Mouse (Mus musculus) neural tube, embryonic 11.5 days (tissue): ENCODE data around the gene Gadd45b. TPM values are rescaled to one million over a fixed set of nuclear protein-coding genes. Genes with fewer than 3 reads are reported as not detected.

Experiments used
- ATAC-seq: fragments of 200-750 bp; cut with Nextera tagmentation; 2 replicates; pipeline ENCODE4 v1.8.0; 2017; ENCODE audit warnings: moderate number of reproducible peaks, mild to moderate bottlenecking, moderate TSS enrichment, moderate library complexity; ENCODE audit not compliant: insufficient read depth, low FRiP score, low TSS enrichment
- DNase-seq: peaks from one replicate; pipeline ENCODE4 v3.0.0-alpha.2; 2015; ENCODE audit warnings: low spot score
- H3K27ac ChIP-seq: fragments of 300-500 bp; sonication (generic); 2 replicates; pipeline ENCODE4 v1.5.1; 2014; ENCODE audit warnings: low read depth, mild to moderate bottlenecking, low read length
- H3K27me3 ChIP-seq: fragments of 300-500 bp; sonication (generic); 2 replicates; pipeline ENCODE4 v1.6.1; 2014; ENCODE audit warnings: mild to moderate bottlenecking, low read length, mixed read lengths; ENCODE audit not compliant: control insufficient read depth, insufficient read depth
- H3K36me3 ChIP-seq: fragments of 300-500 bp; sonication (generic); 2 replicates; pipeline ENCODE4 v1.6.1; 2014; ENCODE audit warnings: mild to moderate bottlenecking, low read length, moderate library complexity, mixed read lengths; ENCODE audit not compliant: control insufficient read depth, insufficient read depth
- H3K4me1 ChIP-seq: fragments of 300-500 bp; sonication (generic); 2 replicates; pipeline ENCODE4 v1.6.1; 2014; ENCODE audit warnings: low read length, mixed read lengths; ENCODE audit not compliant: control insufficient read depth, insufficient read depth
- H3K4me2 ChIP-seq: fragments of 300-500 bp; sonication (generic); 2 replicates; pipeline ENCODE4 v1.6.1; 2014; ENCODE audit warnings: low read depth, mild to moderate bottlenecking, moderate library complexity
- H3K4me3 ChIP-seq: fragments of 300-500 bp; sonication (generic); 2 replicates; pipeline ENCODE4 v1.5.1; 2014; ENCODE audit warnings: low read depth, low read length
- H3K9ac ChIP-seq: fragments of 300-500 bp; sonication (generic); 2 replicates; pipeline ENCODE4 v1.6.1; 2014; ENCODE audit warnings: mild to moderate bottlenecking, low read length
- H3K9me3 ChIP-seq: fragments of 300-500 bp; sonication (generic); 2 replicates; pipeline ENCODE4 v1.6.1; 2016; ENCODE audit warnings: low read length; ENCODE audit not compliant: control insufficient read depth
- WGBS: fragments of 180-500 bp; shearing (Covaris S2); extraction: QIAGEN DNeasy Blood & Tissue Kit; methylation state at CpG from one replicate; pipeline ENCODE4 v1.1.7; 2014; 5-methylcytosine and 5-hydroxymethylcytosine counted together
- polyA plus RNA-seq: library from polyadenylated mRNA; unstranded; fragments of >200 nt; fragmentation: Nextera tagmentation; extraction: Ambion mirVana; gene quantifications from 2 replicates; pipeline ENCODE4 v1.2.1, GENCODE M21; 2014

The Gadd45b gene
- polyA plus RNA-seq, 1 experiment from 2014 or later, result 7.9 TPM

DNA sequence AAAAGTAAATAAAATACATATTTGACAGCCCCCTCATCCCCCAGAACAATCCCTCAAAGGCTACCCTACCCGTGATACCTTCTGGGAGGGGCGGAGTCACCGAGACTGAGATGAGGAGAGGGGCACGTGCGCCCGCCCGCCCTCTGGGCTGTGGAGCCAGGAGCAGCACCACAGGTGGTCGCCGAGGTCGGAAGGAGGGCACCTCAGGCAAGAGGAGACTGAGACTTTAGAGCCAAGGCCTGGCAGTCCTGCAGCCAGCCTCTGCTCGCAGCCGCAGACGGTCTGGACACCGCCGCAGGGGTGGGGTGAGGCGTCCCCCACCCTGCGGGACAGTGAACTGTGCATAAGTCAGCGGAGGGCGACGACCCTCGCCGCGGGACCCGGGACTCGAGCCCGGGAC is 1.8 kb downstream of the Gadd45b start:
- ATAC-seq (no peak), DNase-seq (no peak)
- H3K4me2 ChIP-seq, result peak overlapping the region; percentile 27
- peak overlapping the region; percentile 21 for H3K4me3 ChIP-seq
- peaks cover 65% of the 10 kb centered on the region for H3K27me3 ChIP-seq
- H3K9ac ChIP-seq, result no peak overlapping the region
- 0% methylated on average over 26 of the region's 26 CpGs for WGBS
- peaks cover 38% of the 10 kb centered on the region for H3K4me1 ChIP-seq
- no peaks in the 10 kb centered on the region for H3K36me3 ChIP-seq
- no peak overlapping the region for H3K27ac ChIP-seq
- no peaks in the 10 kb centered on the region for H3K9me3 ChIP-seq

DNA sequence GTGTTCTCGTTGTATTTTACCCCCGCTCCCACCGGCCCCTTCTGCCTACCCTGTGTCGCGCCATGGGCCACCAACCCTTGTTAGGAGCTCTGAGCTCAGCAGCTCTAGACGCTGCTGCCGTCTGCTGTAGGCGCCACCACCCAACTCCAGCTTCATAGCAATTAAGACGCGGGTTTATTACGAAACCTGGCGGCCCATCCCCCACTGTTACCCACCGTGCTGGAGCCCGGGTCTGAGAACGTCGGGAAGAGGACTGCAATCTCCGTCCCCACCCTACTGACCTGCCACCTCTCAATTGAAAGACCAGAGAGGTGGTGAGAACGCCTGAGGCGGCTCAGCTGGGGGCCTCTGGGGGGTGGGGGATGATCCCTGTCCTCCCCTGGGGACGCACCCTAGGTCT is 2.3 kb downstream of the Gadd45b start:
- DNase-seq, result no peak
- no peak overlapping the region for H3K9ac ChIP-seq
- peaks cover 41% of the 10 kb centered on the region for H3K4me1 ChIP-seq
- ATAC-seq, result no peak
- no peaks in the 10 kb centered on the region for H3K36me3 ChIP-seq
- no peaks in the 10 kb centered on the region for H3K9me3 ChIP-seq
- H3K4me3 ChIP-seq, result 0 out of 2 replicates have a peak overlapping the region, but pooled peaks have one; percentile 12
- peaks cover 71% of the 10 kb centered on the region for H3K27me3 ChIP-seq
- under 1% methylated on average over 20 of the region's 20 CpGs for WGBS
- peak overlapping the region; percentile 27 for H3K4me2 ChIP-seq
- H3K27ac ChIP-seq, result no peak overlapping the region

DNA sequence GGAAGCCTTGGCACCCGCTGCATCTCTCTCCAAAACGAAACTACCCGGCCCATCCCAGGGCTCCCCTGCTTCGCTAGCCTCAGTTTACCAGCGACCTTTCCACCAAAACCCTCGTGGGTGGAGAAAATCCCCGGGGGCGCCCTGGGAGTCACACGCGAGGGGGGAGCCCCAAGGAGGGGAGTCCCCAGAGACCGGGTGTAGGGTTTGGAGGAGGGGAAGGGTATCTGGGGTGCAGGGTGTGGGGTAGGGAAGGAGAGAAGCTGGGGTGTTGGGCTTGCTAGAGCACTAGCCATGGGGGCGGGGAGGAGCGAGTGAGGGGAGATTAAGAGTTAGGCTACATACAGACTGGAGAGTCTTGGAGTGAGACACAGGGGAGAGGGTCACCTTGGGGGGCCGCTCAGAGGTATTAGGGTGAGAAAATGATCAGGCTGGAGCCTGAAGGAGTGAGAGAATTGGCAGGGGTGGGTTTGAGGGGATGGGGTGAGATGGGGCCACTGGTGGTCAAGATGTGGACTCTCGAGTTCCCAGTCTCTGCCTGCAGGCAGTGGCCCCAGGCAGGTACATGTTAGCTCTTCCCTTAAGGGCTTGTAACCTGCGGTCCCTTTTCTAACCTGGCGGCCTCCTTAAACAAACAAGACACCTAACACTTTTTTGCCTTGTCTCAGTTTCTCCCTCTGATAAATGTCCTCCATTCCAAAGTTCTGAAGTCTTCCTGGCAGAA is 3.0 kb downstream of the Gadd45b start:
- under 1% methylated on average over 17 of the region's 17 CpGs for WGBS
- H3K9ac ChIP-seq, result no peak overlapping the region
- DNase-seq, result no peak
- ATAC-seq, result no peak
- H3K27ac ChIP-seq, result no peak overlapping the region
- H3K4me3 ChIP-seq, result 0 out of 2 replicates have a peak overlapping the region, but pooled peaks have one; percentile 12
- peaks cover 77% of the 10 kb centered on the region for H3K27me3 ChIP-seq
- H3K4me1 ChIP-seq, result peaks cover 41% of the 10 kb centered on the region
- H3K36me3 ChIP-seq, result no peaks in the 10 kb centered on the region
- peak overlapping the region; percentile 29; the same call in 1 of the 2 replicates for H3K4me2 ChIP-seq
- no peaks in the 10 kb centered on the region for H3K9me3 ChIP-seq

DNA sequence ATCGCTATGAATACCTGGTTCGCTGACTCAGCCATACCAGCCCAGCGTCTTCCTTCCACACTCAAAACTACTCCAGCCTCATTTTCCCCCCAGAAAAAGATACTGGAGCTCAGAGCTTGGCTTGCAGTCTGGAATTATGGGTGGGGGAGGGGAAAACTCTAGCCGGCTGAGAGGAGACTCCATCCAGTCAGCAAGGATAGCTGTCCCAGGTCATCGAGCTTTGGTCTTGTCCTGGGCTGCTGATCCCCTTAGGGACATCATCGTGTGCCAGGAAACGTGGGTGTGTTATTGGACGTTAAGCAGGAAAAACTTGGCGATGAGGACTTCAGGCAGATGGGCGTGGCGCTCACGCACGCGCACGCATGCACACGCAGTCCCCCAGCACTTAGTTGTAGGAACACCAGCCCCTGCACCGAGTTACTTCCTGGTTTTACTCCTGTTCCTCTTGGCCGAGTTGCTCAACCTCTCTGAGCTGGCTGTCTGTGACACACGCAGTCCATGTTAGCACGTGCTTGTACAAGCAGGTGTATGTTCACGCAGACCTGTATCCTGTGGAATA is 3.6 kb downstream of the Gadd45b start:
- H3K9ac ChIP-seq, result no peak overlapping the region

GRCm38 (mm10) chr10:80934136-80934985 is 4.5 kb downstream of the Gadd45b start:
- no peak overlapping the region for H3K9ac ChIP-seq
- H3K27me3 ChIP-seq, result peaks cover 88% of the 10 kb centered on the region
- no peaks in the 10 kb centered on the region for H3K9me3 ChIP-seq
- ATAC-seq (no peak), DNase-seq (no peak)
- 36% methylated on average over 14 of the region's 14 CpGs for WGBS
- no peak overlapping the region for H3K27ac ChIP-seq
- no peak overlapping the region for H3K4me3 ChIP-seq
- no peaks in the 10 kb centered on the region for H3K36me3 ChIP-seq
- peaks cover 44% of the 10 kb centered on the region for H3K4me1 ChIP-seq
- no peak overlapping the region for H3K4me2 ChIP-seq

More for the DNA sequence above, 3.6 kb downstream of the Gadd45b start:
- 3% methylated on average over 21 of the region's 21 CpGs for WGBS
- peaks cover 83% of the 10 kb centered on the region for H3K27me3 ChIP-seq
- H3K4me2 ChIP-seq, result peak overlapping the region; percentile 29
- ATAC-seq, result no peak
- no peak for DNase-seq
- H3K9me3 ChIP-seq, result no peaks in the 10 kb centered on the region
- H3K36me3 ChIP-seq, result no peaks in the 10 kb centered on the region
- peaks cover 41% of the 10 kb centered on the region for H3K4me1 ChIP-seq
- H3K27ac ChIP-seq, result no peak overlapping the region
- 0 out of 2 replicates have a peak overlapping the region, but pooled peaks have one; percentile 15 for H3K4me3 ChIP-seq

DNA sequence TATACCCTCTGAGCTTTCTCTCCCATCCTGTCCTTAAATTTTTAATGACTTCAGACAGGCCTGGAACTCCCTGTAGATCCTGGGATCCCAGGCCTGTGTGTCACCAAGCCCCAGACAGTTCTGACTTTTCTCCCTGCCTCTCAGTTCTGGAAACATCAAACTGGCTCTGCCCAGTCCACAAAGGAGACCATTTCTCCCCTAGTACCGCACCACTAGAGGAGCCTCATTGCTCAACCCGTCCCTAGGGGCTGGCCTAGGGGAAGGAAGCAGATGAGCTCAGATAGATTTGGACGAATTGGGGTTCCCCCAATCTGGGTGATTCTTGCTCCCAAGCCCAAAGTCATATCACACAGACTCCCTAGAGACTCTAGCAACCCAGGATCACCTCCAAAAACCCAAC is 5.4 kb downstream of the Gadd45b start:
- no peak overlapping the region for H3K9ac ChIP-seq
- no peaks in the 10 kb centered on the region for H3K36me3 ChIP-seq
- WGBS, result 8% methylated on average over 3 of the region's 3 CpGs
- no peaks in the 10 kb centered on the region for H3K9me3 ChIP-seq
- no peak for ATAC-seq
- H3K4me3 ChIP-seq, result no peak overlapping the region
- 0 out of 2 replicates have a peak overlapping the region, but pooled peaks have one; percentile 8 for H3K27ac ChIP-seq
- H3K4me2 ChIP-seq, result peak overlapping the region; percentile 51; the same call in 1 of the 2 replicates
- DNase-seq, result no peak
- H3K27me3 ChIP-seq, result peaks cover 86% of the 10 kb centered on the region
- peaks cover 42% of the 10 kb centered on the region for H3K4me1 ChIP-seq

DNA sequence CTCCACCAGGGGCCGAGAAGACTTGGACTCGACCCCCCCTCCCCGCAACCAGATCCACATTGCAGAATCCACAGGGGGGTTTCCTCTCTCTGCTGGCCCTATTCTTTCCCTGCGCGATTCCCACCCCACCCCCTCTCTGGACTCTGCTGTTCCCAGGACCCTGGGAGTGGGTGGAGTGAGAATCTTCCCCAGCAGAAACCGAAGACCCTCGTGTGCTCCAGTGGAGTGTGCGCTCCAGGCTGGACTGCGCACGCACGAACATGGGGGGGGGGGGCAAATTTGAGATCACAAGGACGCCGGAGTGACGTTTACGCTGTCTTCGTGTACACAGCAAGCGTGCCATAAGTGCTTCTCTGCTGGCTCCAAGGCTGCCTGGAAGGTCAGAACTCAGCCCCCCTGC is 5.8 kb downstream of the Gadd45b start:
- Histone ChIP-seq H3K4me2 (peak overlapping the region; percentile 51; the same call in 1 of the 2 replicates), H3K27ac (0 out of 2 replicates have a peak overlapping the region, but pooled peaks have one; percentile 8), H3K4me3 (peak overlapping the region; percentile 6; the same call in 1 of the 2 replicates), H3K27me3 (peaks cover 85% of the 10 kb centered on the region), H3K9ac (no peak overlapping the region), H3K4me1 (peaks cover 38% of the 10 kb centered on the region), H3K9me3 (no peaks in the 10 kb centered on the region), H3K36me3 (no peaks in the 10 kb centered on the region)
- no peak for ATAC-seq
- no peak for DNase-seq
- WGBS, result 6% methylated on average over 17 of the region's 17 CpGs

DNA sequence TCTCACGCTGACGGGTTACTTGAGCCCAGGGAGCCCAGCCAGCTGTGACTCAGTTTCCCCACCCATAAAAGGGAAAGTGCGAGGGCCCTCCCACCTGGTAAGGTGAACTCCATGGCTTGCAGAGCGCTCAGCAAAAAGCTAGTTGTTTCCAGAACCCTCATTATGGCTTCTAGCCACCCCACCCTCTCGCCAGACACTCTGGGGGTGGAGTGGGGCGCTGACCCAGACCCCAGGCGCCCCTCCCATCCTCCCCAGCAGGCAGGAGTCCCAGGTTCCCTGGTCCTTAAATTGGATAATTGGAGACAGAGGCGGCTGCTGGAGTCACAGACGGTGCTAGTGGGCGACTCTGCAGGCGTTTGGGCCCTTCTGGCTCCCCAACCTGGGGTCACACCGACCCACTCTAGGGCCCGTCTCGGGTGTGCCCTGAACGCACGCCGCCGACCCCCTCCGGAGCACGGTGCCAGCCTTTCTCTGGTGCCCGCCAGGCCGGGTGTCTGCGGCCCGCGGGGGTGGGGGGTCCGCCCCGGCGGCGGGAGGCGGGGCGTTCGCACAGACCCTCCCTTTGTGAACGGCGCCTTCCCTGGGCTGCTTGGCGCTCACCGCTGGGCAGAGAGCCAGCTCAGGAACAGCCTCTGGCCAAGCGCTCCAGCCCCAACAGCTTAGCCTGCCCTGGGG is 6.4 kb downstream of the Gadd45b start:
- H3K9me3 ChIP-seq, result no peaks in the 10 kb centered on the region
- 0 out of 2 replicates have a peak overlapping the region, but pooled peaks have one; percentile 17 for H3K27ac ChIP-seq
- DNase-seq (peak; percentile 69), ATAC-seq (no peak)
- H3K4me3 ChIP-seq, result peak overlapping the region; percentile 25
- H3K9ac ChIP-seq, result peak overlapping the region; percentile 2; the same call in 1 of the 2 replicates
- H3K27me3 ChIP-seq, result peaks cover 80% of the 10 kb centered on the region
- no peaks in the 10 kb centered on the region for H3K36me3 ChIP-seq
- H3K4me2 ChIP-seq, result peak overlapping the region; percentile 51
- H3K4me1 ChIP-seq, result peaks cover 33% of the 10 kb centered on the region
- WGBS, result 1% methylated on average over 37 of the region's 37 CpGs
